Mouse (Mus musculus) CD4-positive, CD25-positive, alpha-beta regulatory T cell, adult 2 months (primary cell): ENCODE data around the gene Popdc2.

ENCODE experiments used
- DNase-seq: peaks from one replicate; pipeline ENCODE4 v3.0.0-alpha.2; 2012; ENCODE audit warnings: low read depth, low spot score

Popdc2 gene

DNA sequence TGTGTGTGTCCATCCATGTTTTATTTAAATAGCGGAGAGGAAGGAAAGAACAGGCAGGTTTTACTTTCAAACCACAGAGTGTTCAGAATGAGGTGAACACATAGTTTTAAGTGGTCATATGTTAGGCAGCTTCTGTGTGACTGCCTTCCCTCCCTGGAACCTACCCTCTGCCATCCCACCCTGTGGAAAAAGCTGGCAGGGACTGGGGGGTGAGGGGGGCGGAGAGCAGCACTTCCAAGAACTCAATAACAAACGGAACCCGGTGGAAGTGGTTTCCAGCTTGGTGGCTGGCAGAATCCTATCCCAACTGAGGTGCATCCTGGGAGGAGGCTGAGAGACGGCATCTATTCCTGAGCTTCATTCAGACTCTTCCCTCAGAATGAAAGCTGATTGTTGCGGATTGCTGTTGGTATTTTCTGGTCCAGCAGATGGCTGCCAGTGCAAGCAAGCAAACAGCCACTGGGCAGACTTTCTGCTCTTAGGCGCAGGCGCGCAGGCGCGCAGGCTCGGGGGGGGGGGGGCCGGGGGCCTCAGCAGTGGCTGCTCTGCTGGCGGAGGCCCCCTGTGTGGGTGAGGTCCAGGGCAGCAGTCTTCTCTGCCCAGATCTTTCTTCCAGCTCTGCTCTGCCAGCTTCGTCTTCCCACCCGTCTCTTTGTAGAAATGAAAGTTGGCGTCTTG, 14.3 kb downstream of the Popdc2 start:
- peak; percentile 74 for DNase-seq

DNA sequence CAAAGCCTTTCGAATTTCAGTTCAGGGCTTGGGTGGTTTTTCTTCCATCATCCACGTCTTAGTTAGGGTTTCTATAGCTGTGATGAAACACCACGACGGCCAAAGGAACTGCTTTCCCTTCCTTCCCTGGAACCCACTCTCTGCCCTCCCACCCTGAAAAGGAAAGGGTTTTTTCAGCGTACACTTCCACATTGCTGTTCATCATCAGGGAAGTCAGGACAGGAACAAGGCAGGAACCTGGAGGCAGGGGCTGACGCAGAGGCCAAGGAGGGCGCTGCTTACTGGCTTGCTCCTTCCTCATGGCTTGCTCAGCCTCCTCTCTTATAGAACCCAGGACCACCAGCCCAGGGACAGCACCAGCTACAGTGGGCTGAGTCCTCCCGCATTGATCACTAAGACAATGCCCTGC, 14.8 kb downstream of the Popdc2 start:
- DNase-seq = no peak

DNA sequence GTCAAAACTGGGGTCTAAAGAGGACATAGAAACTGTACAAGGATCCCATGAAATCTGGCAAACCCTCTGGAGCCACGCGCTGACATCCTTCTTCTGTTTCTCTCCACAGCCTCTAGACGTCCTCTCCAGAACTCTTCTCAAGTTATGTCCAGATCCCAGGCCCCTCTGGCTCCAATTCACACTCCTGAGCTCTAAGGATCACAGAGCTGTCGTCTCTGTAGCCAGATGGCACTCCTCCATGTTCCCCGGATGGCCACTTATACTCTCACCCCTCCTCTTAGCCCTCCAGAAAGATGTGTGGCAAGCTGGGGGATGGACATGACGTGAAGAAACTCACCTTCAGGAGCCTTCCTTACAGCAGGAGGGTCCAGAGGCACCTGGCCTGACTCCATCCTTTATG, 15.5 kb downstream of the Popdc2 start:
- no peak for DNase-seq

DNA sequence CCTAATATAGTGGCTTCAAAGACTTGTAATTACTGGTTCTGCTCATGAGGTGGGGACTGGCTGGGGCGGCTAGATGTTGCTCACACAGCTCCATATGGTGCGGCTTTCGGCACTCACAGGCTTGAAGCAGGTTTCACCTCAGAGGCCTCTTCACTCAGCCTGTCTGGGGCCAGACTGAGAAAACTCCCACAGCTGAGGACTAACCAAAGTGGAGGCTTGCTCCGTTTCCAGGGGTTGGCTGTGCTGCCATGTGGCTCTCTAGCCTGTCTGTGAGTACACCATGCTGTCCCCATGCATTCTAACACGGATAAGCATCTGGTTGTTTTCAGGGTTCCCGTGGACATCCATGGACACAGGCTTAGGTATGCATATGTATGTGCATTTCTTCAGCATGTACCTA, 16.6 kb downstream of the Popdc2 start:
- DNase-seq = no peak

DNA sequence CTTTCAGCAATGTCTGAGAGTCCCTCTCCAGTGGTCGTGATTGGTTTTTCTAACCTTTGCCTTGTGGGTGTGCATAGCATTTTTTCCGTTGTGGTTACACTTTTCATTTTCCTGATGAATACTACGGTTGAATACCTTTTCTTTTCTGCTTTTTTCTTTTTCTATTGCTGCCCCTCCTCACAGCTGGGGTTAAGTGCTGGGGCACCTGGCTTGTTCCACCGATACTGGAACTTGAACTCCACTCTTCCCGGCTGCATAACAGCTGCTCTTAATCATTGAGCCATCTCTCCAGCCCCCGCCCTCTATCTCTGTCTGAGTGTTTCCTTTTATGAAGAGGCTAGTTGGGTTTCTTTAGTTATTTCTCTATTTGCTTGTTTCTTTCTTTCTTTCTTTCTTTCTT, 17.1 kb downstream of the Popdc2 start:
- no peak for DNase-seq

DNA sequence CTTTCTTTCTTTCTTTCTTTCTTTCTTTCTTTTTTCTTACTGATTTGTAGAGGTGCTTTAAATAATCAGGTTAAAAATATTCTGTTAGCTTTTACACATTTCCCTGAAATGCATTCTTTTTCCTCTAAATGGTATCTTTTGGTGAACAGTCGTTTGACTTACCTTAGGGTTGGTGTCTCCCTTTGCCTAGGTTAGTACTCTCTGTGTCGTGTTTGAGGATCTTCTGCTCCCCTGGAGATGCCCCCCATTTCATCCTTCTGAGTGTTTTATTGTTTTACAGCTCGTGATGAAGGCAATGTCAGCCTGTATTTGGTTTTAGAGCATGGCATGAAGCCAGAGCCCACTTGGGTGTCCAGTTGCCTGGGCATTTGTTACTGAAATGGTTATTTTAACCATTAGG, 17.5 kb downstream of the Popdc2 start:
- DNase-seq = no peak

DNA sequence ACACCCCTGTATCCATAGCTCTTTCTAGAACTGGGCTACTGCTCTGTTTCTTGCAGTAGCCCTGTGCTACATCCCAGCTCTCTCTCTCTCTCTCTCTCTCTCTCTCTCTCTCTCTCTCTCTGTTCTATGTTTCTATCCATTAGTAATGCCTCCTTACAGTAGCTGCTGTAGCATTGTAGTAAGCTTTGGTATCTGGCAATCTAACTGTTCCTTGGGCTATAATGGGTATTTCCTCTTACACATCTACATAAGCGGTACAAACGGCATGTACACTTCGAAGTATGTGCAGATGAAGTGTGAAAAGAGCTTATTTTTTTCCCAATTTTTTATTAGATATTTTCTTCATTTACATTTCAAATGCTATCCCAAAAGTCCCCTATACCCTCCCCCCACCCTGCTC, 17.9 kb downstream of the Popdc2 start:
- DNase-seq = no peak

DNA sequence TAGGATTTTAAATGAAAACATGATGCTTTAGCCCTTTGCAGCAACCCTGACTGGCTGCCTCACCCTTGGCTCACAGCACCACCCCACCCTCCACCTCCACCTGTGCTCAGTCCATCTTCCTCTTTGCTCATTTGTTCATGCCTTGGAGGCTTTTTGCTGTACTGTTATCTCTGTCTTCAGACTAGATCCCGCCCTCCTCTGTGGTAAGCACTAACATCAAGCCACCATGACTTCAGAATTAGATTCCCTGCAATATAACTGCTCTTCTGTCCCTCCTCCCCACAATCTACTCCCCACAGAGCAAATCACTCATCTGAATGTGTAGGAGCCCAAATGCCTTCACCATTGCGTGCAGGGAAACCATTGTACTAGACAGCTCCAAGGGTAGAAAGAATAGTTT, 21.7 kb downstream of the Popdc2 start:
- no peak for DNase-seq

DNA sequence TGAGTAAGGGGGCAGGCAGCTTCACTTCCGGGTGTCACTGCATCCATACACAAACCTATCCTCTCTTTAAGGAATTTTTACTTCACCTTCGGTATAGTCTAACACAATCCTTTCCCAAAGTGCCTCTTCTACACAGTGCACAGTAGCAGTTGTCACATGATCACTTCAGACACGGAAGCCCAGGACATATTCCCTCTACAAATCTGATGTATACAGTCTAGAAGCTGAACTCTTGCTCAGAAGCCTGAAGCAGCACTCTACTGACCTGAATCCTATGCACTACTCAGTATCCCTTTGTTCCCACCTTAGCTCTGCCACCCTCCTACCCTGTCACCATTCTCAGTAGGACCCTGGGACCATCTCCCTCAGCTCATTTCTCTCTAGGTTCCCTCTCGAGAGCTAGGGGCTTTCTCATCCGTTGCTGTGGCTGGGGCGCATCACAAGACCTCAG, 23.2 kb downstream of the Popdc2 start:
- no peak for DNase-seq

DNA sequence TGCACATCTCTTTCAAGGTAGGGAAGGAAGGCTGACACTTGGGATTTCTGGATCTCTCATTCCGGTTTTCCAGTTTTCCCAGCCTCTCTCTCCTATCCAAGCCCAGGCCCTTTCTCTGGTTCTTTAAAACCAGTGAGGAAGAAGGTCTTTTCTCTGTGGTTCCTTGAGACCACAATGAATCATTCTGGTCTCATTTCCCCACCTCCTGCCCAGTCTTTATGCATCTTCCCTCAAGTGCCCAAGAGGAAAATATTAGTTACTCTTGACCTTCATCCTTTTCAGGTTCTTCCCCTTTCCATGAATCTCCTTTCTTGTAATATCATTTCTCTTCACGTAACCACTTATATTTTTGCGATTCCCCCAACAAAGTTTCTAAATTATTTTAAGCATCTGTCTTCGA, 23.7 kb downstream of the Popdc2 start:
- DNase-seq = no peak

DNA sequence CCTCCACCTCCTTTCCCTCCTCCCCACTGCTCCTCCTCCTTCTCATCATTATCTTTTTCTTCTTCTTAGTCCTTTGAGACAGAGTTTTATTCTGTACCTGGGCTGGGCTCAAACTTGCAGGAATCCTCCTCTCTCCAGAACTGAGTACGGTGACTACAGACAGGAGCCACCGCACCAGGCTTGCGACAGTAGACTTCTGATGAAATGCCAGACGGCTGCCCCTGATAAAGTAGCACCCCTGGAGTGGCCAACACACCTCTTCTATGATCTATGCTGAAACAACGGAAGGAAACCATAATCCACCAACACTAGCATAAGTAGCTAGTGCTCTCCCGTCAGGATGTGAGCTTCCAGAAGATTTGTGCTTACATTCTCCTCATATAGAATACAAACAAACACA, 25.4 kb downstream of the Popdc2 start:
- DNase-seq = no peak

DNA sequence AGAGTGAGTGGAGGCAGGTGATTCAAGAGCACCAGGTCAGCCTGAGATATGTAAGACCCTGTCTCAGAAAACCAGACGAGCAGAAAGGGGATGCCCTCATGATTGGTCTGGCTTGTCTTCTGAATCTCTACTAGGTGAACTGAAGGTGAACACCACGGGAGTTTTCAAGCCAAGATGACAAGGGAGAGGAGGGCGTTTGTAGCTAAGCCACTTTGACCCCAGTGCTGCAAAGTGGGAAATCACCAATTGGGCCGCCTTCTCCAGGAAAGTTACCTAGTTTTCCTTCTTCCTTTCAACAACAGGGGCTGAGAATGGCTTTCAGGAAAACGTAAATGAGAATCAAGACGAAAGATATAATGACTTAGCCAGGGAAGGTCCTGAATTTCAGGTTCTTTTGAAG, 26.7 kb downstream of the Popdc2 start:
- no peak for DNase-seq

DNA sequence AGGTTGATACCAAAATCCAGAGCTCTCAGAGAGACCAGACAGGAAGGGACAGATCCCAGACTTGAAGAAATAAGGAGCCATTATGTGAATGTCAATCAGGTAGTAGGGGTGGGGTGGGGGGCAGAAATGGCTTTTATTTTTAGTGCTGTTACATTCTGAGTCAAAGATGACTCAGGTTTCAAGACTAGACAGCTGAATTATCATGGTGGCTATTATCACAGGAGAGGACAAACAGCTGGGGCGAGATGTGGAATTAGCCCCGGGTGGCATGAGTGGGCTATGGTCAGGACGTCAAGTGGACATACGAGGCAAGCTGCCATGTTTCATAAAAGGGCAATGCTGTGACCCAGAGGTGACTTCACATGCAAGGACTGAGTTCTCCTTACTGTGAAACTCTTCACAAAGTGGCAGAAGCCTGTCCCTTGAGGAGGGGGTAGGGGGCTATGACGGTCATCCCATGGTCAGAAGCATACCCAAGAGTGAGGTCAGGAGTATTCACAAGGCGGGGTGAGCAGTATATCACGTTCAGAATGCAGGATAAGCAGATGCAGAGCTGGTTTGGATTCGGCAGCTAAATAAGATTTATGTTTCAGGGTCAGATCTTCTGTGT, 27.4 kb downstream of the Popdc2 start:
- no peak for DNase-seq

DNA sequence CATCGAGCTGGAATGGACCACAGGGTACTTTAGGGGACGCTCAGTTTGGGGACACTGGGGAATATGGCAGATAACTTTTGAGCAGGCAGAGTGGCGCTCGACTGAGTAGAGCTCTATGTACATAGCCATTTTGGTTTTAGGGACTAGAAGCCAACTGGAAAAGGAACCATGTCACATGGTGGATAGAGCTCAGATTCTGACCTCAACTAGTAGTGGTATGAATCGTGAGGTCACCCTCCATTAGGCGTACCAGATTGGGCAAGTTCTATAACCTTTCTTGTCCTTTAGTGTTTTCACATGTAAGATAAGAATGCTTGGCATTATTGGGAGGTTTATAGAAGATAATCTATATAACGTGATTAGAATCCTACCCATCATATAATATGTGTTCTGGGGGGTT, 28.3 kb downstream of the Popdc2 start:
- DNase-seq = no peak

DNA sequence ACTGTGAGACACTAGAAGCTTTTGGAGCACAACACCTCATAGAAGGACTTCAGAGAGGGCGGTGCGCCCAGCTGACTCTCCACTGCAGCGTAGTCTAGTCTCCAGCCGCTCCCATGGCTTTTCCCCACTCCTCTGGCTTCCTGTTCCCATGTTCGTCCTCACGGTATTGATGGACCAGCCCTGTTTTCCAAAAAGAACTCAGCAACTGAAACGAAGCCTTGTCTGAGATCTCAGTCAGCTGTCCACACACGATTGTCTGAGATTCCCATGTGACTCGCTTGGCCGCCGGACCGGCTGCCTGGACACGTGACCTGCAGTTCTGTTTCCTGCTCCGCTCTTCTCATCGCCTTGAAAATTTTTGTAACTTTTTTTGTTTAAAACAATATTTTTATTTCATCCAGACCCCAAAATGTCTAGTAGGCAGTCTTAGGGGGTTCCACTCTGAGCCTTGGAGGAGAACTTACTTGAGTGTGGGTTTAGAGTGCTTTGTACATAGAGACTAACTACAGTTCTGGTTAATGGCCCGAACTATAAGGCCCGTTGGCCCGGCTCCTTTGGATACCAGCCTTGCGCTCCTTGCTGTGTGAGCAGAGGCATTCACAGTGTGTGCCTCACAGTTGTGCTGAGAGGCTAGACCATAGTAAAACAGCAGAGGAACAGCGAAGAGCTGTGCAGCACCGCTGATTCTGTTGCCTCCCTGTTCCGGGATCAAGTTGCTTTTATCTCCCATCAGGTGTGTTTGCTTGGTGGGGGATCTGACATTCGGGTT, 30.3 kb downstream of the Popdc2 start:
- no peak for DNase-seq

DNA sequence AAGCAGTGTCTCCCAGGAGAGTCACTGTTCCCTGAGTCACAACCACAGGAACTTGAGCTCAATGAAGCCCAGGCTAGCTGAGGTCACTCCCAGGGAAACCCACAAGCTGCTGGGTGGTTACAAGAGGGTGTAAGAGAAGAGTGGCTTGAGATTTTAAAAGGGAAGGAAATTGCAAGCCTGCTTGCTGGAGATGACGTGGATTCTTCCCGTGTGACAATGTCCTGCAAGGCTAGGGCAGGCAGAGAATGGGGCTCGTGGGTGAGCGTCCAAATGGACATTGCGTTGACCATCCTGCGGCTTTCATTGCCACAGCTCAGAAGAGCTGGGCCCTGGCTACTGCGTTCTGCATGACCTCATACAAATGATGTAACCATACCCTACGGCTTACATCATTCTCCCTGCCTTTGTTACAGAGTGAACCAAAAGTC, 32.2 kb downstream of the Popdc2 start:
- DNase-seq = no peak

DNA sequence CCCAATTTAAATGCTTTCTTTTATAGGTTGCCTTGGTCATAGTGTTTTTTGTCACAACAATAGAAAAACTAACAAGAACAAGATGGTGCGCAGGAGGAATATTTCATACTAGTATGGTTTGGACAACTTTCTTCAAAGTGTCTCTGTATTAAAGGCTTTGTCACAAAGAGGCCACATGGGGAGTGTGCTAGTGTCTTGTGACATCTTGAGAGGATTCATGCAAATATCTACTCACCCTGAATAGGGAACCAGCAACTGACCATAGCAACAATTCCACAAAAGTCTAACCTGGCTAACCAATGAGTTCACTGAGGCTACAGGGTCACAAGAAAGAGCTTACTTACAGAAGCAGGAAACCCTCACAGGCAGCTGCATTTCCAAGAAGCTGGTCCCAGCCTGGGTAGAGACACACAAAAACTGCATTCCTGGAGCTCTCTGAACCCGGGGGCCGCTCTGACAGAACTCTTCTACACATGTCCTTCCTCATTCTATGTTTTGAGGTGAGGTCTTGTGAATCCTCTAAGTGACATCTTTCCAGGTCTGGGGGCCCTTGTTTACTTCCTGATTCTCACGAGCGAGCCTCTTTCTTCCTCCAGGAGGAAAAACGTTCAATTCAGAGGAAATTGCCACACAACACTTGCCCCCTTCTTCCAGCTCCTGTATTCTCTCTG, 33.2 kb downstream of the Popdc2 start:
- DNase-seq = no peak

DNA sequence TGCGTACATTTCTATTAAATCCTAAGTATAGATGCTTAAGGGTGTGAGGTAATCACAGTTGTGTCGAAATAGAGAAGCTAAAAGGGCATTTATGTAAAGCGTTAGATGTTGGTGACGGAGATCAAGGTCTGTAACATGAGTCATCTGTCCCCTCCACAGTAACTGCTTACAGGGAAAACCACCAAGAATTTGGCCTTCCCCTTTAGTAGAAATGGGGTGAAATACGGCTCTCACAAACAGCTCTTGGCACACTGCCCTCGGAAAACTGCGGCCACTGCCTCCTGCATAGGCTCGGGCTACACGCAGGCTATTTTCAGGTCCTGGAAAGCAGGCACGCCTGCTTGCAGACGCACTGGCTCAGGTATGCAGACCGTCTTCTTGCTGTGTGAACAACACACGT, 34.1 kb downstream of the Popdc2 start:
- DNase-seq = peak; percentile 37

DNA sequence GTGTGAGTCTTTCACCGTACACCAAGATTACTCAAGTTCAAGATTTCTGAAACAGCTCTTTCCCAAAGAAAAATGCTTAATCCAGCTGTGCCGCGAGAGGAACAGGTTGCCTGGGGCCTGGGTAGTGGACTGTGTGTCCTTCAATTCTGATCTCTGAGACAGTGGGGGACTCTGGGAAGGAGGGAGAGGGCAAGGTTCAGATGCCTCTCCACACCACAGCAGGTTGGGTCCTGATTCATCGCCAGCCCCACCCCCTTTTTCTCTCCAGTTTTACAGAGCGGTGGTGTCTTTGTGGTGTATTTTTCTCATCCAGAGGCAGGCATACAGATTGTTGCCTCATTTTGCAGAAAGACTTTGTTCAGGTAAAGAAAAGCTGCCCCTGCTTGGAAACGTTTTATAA, 36.3 kb downstream of the Popdc2 start:
- no peak for DNase-seq

DNA sequence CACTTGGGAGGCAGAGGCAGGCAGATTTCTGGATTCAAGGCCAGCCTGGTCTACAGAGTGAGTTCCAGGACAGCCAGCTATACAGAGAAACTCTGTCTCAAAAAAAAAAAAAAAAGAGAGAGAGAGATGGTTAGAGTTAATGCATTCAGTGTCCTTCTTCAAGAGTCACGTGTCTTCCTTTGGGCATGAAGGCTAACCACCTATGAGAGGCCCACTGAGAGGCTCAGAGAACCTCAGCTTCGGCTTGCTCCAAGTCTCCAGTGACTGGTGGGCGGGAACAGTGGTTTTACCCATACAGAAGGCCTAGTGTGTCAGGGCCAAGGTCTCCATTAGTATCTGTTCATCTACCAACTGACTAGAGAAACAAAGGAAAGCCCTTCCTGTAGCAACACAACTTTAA, 37.1 kb downstream of the Popdc2 start:
- no peak for DNase-seq

DNA sequence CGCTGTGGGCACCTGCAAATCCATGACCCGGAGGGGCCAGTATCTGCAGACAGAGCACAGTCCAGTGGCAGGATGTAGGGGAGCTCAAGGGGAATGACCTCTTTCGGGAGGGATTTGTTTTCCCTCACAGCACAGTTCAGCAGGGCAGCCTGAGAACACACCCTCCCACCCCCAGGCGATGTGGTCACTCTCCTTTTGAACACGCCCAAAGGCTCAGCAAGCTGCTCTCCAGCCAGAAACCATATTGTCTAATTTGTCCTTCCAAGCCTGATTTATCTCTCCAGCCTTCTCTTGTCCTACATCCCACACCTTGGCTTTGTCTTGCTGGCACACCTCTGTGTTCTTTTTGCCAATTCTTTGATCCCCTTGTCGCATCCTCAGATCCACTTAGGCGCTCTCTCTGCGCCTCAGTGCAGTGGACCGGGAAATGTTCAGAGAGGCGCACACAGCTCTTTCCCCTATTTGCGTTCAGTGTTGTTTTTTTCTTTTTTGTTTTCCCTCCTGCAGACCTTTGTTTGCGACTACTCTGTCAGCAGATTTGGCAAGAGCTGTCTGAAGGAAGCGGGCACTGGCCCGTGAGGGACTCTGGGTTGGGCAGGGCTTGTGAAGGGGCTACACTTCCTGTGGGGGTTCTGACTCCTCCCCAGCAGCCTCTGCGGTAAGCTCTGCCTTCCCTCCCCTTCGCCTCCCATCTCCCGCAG, 37.7 kb downstream of the Popdc2 start:
- DNase-seq = peak; percentile 25
